Mouse (Mus musculus): ENCODE results near the gene Ostc. TPM values are rescaled to one million over a fixed set of nuclear protein-coding genes. Genes with fewer than 3 reads are reported as not detected.

Gene Ostc
- total and polyA plus RNA-seq, 3 experiments = 24.6 to 238 (median 141) TPM

- Histone ChIP-seq H3K36me3 (replicated peaks) (peaks cover 49% of the 10 kb centered on the region), H3K9me3 (replicated peaks) (no peaks in the 10 kb centered on the region), H3K4me1 (ENCODE audit: insufficient read depth, low read depth, low read length) (peaks cover 35% of the 10 kb centered on the region), H3K27me3 (ENCODE audit: insufficient read depth, low read length) (no peaks in the 10 kb centered on the region), H3K4me3 (ENCODE audit: low read depth, low read length) (no peak overlapping the region)
- TF ChIP-seq GATA2 (IDR thresholded peaks at IDR 0.05; ENCODE audit: borderline replicate concordance, low read depth, low read length) = no peak
- no peak for ATAC-seq (ENCODE audit: extremely low read depth, insufficient number of reproducible peaks, low FRiP score, poor library complexity, severe bottlenecking)
- DNase-seq (ENCODE audit: low spot score) = no peak
These were observed 15.1 kb downstream of the Ostc start for GRCm38 (mm10) chr3:130694041-130694593.

GRCm38 (mm10) chr3:130691596-130692170, 17.6 kb downstream of the Ostc start:
- Histone ChIP-seq H3K27me3 (ENCODE audit: insufficient read depth, low read length) (no peaks in the 10 kb centered on the region), H3K36me3 (replicated peaks) (peaks cover 26% of the 10 kb centered on the region), H3K4me1 (ENCODE audit: insufficient read depth, low read depth, low read length) (peaks cover 33% of the 10 kb centered on the region), H3K4me3 (ENCODE audit: low read depth, low read length) (peak overlapping the region; percentile 64; the same call in 1 of the 2 replicates), H3K9me3 (replicated peaks) (no peaks in the 10 kb centered on the region)
- no peak for DNase-seq (ENCODE audit: low spot score)
- no peak for ATAC-seq (ENCODE audit: extremely low read depth, insufficient number of reproducible peaks, low FRiP score, poor library complexity, severe bottlenecking)
- TF ChIP-seq GATA2 (IDR thresholded peaks at IDR 0.05; ENCODE audit: borderline replicate concordance, low read depth, low read length) = no peak
- TF ChIP-seq POLR2AphosphoS5 (IDR thresholded peaks at IDR 0.05; ENCODE audit: insufficient replicate concordance, low read depth, low read length) = no peak
- no peak for TF ChIP-seq GATA1 (IDR thresholded peaks at IDR 0.05; ENCODE audit: borderline replicate concordance, low read length)
- no peak for TF ChIP-seq CTCF (IDR thresholded peaks at IDR 0.05; ENCODE audit: low read depth, low read length)
- TF ChIP-seq TAL1 (conservative IDR thresholded peaks at IDR 0.05; ENCODE audit: low read depth, low read length) = no peak

- H3K9me3 ChIP-seq (replicated peaks) = no peaks in the 10 kb centered on the region
- no peaks in the 10 kb centered on the region for H3K27me3 ChIP-seq (ENCODE audit: insufficient read depth, low read length)
- peak; percentile 34 for DNase-seq (ENCODE audit: low spot score)
- peak overlapping the region; percentile 64 for H3K4me3 ChIP-seq (ENCODE audit: low read depth, low read length)
- H3K4me1 ChIP-seq (ENCODE audit: insufficient read depth, low read depth, low read length) = peaks cover 33% of the 10 kb centered on the region
- TF ChIP-seq CTCF (IDR thresholded peaks at IDR 0.05; ENCODE audit: low read depth, low read length) = no peak
- TF ChIP-seq POLR2AphosphoS5 (IDR thresholded peaks at IDR 0.05; ENCODE audit: insufficient replicate concordance, low read depth, low read length) = no peak
- no peak for TF ChIP-seq TAL1 (conservative IDR thresholded peaks at IDR 0.05; ENCODE audit: low read depth, low read length)
- no peak for TF ChIP-seq GATA2 (IDR thresholded peaks at IDR 0.05; ENCODE audit: borderline replicate concordance, low read depth, low read length)
- TF ChIP-seq GATA1 (IDR thresholded peaks at IDR 0.05; ENCODE audit: borderline replicate concordance, low read length) = no peak
- ATAC-seq (ENCODE audit: extremely low read depth, insufficient number of reproducible peaks, low FRiP score, poor library complexity, severe bottlenecking) = peak; percentile 84
- H3K36me3 ChIP-seq (replicated peaks) = peaks cover 19% of the 10 kb centered on the region
These were observed 18.2 kb downstream of the Ostc start for GRCm38 (mm10) chr3:130690834-130691595.

GRCm38 (mm10) chr3:130689630-130690029, 19.6 kb downstream of the Ostc start:
- Histone ChIP-seq H3K4me3 (ENCODE audit: low read depth, low read length) (no peak overlapping the region), H3K27me3 (ENCODE audit: insufficient read depth, low read length) (no peaks in the 10 kb centered on the region), H3K36me3 (replicated peaks) (peaks cover 8% of the 10 kb centered on the region), H3K4me1 (ENCODE audit: insufficient read depth, low read depth, low read length) (peaks cover 33% of the 10 kb centered on the region), H3K9me3 (replicated peaks) (no peaks in the 10 kb centered on the region)
- ATAC-seq (ENCODE audit: extremely low read depth, insufficient number of reproducible peaks, low FRiP score, poor library complexity, severe bottlenecking) (no peak), DNase-seq (ENCODE audit: low spot score) (peak; percentile 23)
- TF ChIP-seq GATA2 (IDR thresholded peaks at IDR 0.05; ENCODE audit: borderline replicate concordance, low read depth, low read length) = no peak
- TF ChIP-seq POLR2AphosphoS5 (IDR thresholded peaks at IDR 0.05; ENCODE audit: insufficient replicate concordance, low read depth, low read length) = no peak
- TF ChIP-seq CTCF (IDR thresholded peaks at IDR 0.05; ENCODE audit: low read depth, low read length) = peak; percentile 53; the same call in 1 of the 2 replicates
- no peak for TF ChIP-seq GATA1 (IDR thresholded peaks at IDR 0.05; ENCODE audit: borderline replicate concordance, low read length)
- TF ChIP-seq TAL1 (conservative IDR thresholded peaks at IDR 0.05; ENCODE audit: low read depth, low read length) = no peak

GRCm38 (mm10) chr3:130687051-130687450, 22.2 kb downstream of the Ostc start:
- Histone ChIP-seq H3K4me1 (ENCODE audit: insufficient read depth, low read depth, low read length) (peaks cover 19% of the 10 kb centered on the region), H3K4me3 (ENCODE audit: low read depth, low read length) (no peak overlapping the region), H3K27me3 (ENCODE audit: insufficient read depth, low read length) (no peaks in the 10 kb centered on the region), H3K36me3 (replicated peaks) (no peaks in the 10 kb centered on the region), H3K9me3 (replicated peaks) (no peaks in the 10 kb centered on the region)
- ATAC-seq (ENCODE audit: extremely low read depth, insufficient number of reproducible peaks, low FRiP score, poor library complexity, severe bottlenecking) = no peak
- TF ChIP-seq TAL1 (conservative IDR thresholded peaks at IDR 0.05; ENCODE audit: low read depth, low read length) = no peak
- TF ChIP-seq POLR2AphosphoS5 (IDR thresholded peaks at IDR 0.05; ENCODE audit: insufficient replicate concordance, low read depth, low read length) = no peak
- no peak for TF ChIP-seq GATA1 (IDR thresholded peaks at IDR 0.05; ENCODE audit: borderline replicate concordance, low read length)
- TF ChIP-seq GATA2 (IDR thresholded peaks at IDR 0.05; ENCODE audit: borderline replicate concordance, low read depth, low read length) = no peak
- no peak for TF ChIP-seq CTCF (IDR thresholded peaks at IDR 0.05; ENCODE audit: low read depth, low read length)
- DNase-seq (ENCODE audit: low spot score) = no peak

- Histone ChIP-seq H3K36me3 (replicated peaks) (no peaks in the 10 kb centered on the region), H3K9me3 (replicated peaks) (no peaks in the 10 kb centered on the region), H3K4me3 (ENCODE audit: low read depth, low read length) (no peak overlapping the region), H3K27me3 (ENCODE audit: insufficient read depth, low read length) (no peaks in the 10 kb centered on the region), H3K4me1 (ENCODE audit: insufficient read depth, low read depth, low read length) (peaks cover 1% of the 10 kb centered on the region)
- no peak for DNase-seq (ENCODE audit: low spot score)
- no peak for ATAC-seq (ENCODE audit: extremely low read depth, insufficient number of reproducible peaks, low FRiP score, poor library complexity, severe bottlenecking)
- no peak for TF ChIP-seq TAL1 (conservative IDR thresholded peaks at IDR 0.05; ENCODE audit: low read depth, low read length)
- TF ChIP-seq CTCF (IDR thresholded peaks at IDR 0.05; ENCODE audit: low read depth, low read length) = no peak
- TF ChIP-seq GATA1 (IDR thresholded peaks at IDR 0.05; ENCODE audit: borderline replicate concordance, low read length) = no peak
- TF ChIP-seq GATA2 (IDR thresholded peaks at IDR 0.05; ENCODE audit: borderline replicate concordance, low read depth, low read length) = no peak
- TF ChIP-seq POLR2AphosphoS5 (IDR thresholded peaks at IDR 0.05; ENCODE audit: insufficient replicate concordance, low read depth, low read length) = no peak
These were observed 24.3 kb downstream of the Ostc start for GRCm38 (mm10) chr3:130685014-130685366.
